Mouse (Mus musculus): Measurements from ENCODE around the gene Acin1. TPM values are rescaled to one million over a fixed set of nuclear protein-coding genes. Genes with fewer than 3 reads are reported as not detected.

The Acin1 gene
- polyA plus RNA-seq, 1 experiment from 2014 or later: 128 TPM

DNA sequence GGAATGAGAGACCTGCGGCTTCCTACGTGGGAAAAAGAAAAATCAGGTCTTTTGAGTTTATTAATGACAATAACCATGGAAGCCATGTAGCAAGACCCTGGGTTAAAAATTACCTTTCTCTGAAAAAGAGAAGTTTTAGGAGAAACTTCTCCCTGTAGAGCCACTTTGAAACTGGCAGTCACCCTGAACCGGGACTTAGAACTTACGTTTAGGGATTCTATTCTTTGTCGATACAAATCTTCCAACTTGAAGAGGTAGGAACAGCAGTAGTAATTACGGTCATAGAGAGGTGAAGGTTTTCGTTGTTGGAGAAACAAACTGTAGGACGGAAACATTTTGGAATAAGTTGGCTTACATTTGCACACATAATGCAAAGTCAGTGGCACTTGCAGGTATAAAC is 520 bp upstream of the Acin1 start:
- Histone ChIP-seq H3K9me3 (replicated peaks) (no peaks in the 10 kb centered on the region), H3K27me3 (ENCODE audit: low read depth, poor library complexity, severe bottlenecking) (no peaks in the 10 kb centered on the region), H3K27ac (replicated peaks) (peak overlapping the region; percentile 97), H3K4me3 (peak overlapping the region; percentile 90), H3K36me3 (peaks cover 52% of the 10 kb centered on the region), H3K4me1 (peaks cover 27% of the 10 kb centered on the region)
- DNase-seq (ENCODE audit: low spot score): no peak
- 11% methylated on average over 8 of the region's 8 CpGs for WGBS

DNA sequence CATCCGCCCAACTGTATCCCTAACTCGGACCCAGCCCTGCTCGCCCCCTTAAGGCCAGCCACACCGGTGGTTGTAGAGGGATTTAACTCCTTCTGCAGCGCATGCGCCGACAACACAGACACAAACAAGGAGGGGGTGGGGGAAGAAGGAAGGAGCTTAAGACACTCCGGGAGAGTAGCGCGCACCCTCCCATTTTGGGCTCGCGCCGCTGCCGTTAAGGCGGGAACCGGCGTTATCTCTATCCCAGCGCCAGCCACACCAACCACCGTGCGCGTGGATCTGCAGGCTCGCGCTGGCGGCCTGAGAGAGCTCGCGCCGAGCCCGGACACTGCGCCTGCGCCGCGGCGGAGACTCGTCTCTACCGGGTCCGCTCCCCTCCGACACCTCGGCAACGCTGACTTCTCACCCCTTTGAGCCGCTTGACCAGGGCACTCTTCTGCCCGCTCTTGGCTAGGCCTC is 639 bp downstream of the Acin1 start, which contains the start of gene 1700123O20Rik:
1700123O20Rik (plus strand) TSS at position 154 of the 459 bp plus-strand sequence.
- peak; percentile 86 for DNase-seq (ENCODE audit: low spot score)
- WGBS: 0% methylated on average over 41 of the region's 41 CpGs
- Histone ChIP-seq H3K4me1 (peaks cover 27% of the 10 kb centered on the region), H3K27ac (replicated peaks) (peak within 1 kb of the TSS; percentile 97), H3K27me3 (ENCODE audit: low read depth, poor library complexity, severe bottlenecking) (no peaks in the 10 kb centered on the region), H3K36me3 (peaks cover 59% of the 10 kb centered on the region), H3K4me3 (peak within 1 kb of the TSS; percentile 90), H3K9me3 (replicated peaks) (no peaks in the 10 kb centered on the region)

DNA sequence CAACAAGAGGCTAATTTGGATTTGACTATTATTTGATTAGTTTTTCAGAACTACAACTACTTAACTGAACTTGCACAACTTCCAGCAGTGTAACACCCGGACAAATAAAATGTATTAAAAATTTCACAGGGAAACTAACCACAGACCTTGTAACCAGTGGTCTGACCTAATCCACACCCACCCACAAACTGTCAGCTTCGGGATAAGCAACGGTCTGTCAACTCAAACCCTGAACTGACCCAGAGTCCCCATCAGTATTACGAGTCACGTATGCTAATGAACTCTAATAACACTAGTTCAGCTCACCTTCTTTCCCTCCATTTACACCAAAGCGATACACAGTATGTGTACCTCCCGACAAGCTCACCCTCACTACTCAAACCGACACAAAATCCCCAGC is 1.3 kb downstream of the Acin1 start:
- WGBS: 17% methylated on average over 8 of the region's 8 CpGs
- no peak for DNase-seq (ENCODE audit: low spot score)
- peak overlapping the region; percentile 90 for H3K4me3 ChIP-seq
- H3K4me1 ChIP-seq: peaks cover 27% of the 10 kb centered on the region
- peak overlapping the region; percentile 97 for H3K27ac ChIP-seq (replicated peaks)
- H3K36me3 ChIP-seq: peaks cover 58% of the 10 kb centered on the region
- H3K27me3 ChIP-seq (ENCODE audit: low read depth, poor library complexity, severe bottlenecking): no peaks in the 10 kb centered on the region
- no peaks in the 10 kb centered on the region for H3K9me3 ChIP-seq (replicated peaks)

DNA sequence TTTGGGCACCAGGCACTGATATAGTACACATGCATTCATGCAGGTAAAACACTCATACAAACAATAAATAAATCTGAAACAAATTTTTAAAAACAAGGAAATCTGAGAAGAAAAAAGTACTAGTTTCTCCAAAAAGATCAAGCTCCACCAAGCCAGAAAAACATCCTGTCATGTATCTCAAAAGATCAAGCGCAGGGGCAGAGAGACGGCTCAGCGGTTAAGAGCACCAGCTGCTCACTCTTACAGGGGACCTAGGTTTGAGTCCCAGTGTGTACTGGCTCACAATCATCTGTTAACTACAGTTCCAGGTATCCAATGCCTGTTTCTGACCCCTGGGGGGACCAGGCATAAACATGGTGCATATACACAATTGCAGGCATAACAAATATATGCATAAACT is 4.3 kb downstream of the Acin1 start:
- H3K27ac ChIP-seq (replicated peaks): no peak overlapping the region
- no peaks in the 10 kb centered on the region for H3K27me3 ChIP-seq (ENCODE audit: low read depth, poor library complexity, severe bottlenecking)
- peaks cover 13% of the 10 kb centered on the region for H3K4me1 ChIP-seq
- peaks cover 66% of the 10 kb centered on the region for H3K36me3 ChIP-seq
- WGBS: 100% methylated on average over 3 of the region's 3 CpGs
- DNase-seq (ENCODE audit: low spot score): no peak
- H3K9me3 ChIP-seq (replicated peaks): no peaks in the 10 kb centered on the region
- no peak overlapping the region for H3K4me3 ChIP-seq

DNA sequence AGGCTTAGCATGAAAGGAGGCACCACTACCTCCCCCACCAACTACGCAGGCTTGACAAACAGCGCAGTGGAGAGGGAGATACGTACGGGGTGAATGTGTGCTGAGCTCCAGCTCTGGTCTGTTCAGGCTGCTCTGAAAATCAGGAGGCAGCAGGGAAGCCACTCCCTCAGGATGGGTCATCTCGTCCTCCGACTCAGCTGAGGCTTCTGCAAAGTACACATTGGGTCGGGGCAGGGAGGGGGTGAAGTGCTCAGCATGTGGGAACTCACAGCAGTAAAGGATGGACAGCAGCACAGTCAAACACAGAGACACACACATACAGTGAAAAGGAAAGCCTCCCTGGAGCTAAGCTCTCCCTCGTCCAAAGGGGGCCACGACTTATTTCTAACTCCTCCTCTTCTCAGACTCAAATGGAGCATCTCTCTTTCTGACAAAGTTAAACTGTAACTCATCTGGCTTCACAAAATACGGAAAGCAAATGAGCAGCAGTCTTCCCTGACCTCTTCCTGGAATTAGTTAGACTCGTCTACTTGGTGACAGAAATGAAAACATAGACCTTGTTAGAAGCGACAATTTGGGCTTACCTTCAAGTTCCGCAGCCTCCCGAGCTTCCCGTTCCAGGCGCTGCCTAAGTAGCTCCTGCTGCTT is 8.0 kb downstream of the Acin1 start:
- no peak for DNase-seq (ENCODE audit: low spot score)
- no peak overlapping the region for H3K4me3 ChIP-seq
- H3K36me3 ChIP-seq: peaks cover 95% of the 10 kb centered on the region
- no peaks in the 10 kb centered on the region for H3K9me3 ChIP-seq (replicated peaks)
- H3K27me3 ChIP-seq (ENCODE audit: low read depth, poor library complexity, severe bottlenecking): no peaks in the 10 kb centered on the region
- WGBS: 89% methylated on average over 16 of the region's 16 CpGs
- no peak overlapping the region for H3K27ac ChIP-seq (replicated peaks)
- H3K4me1 ChIP-seq: no peaks in the 10 kb centered on the region

DNA sequence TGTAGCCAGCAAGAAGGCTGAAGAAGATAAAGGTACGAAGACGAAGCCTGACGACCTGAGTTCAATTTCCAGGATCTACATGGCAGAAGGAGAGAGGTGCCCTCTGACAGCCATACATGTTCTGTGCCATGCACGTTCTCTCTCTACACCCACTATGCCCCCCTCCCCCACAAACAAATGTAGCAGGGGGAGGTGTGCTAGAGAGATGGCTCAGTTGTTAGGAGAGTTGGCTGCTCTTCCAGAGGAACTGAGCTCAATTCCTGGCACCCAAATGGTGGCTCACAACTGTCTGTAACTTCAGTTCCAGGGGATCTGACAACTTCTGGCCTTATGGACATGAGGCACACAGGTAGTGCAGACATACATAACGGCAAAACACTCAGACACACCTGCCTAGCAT is 10.4 kb downstream of the Acin1 start:
- no peaks in the 10 kb centered on the region for H3K4me1 ChIP-seq
- 91% methylated on average over 5 of the region's 5 CpGs for WGBS
- no peaks in the 10 kb centered on the region for H3K27me3 ChIP-seq (ENCODE audit: low read depth, poor library complexity, severe bottlenecking)
- peaks cover 94% of the 10 kb centered on the region for H3K36me3 ChIP-seq
- H3K27ac ChIP-seq (replicated peaks): no peak overlapping the region
- H3K4me3 ChIP-seq: no peak overlapping the region
- DNase-seq (ENCODE audit: low spot score): no peak
- H3K9me3 ChIP-seq (replicated peaks): no peaks in the 10 kb centered on the region

DNA sequence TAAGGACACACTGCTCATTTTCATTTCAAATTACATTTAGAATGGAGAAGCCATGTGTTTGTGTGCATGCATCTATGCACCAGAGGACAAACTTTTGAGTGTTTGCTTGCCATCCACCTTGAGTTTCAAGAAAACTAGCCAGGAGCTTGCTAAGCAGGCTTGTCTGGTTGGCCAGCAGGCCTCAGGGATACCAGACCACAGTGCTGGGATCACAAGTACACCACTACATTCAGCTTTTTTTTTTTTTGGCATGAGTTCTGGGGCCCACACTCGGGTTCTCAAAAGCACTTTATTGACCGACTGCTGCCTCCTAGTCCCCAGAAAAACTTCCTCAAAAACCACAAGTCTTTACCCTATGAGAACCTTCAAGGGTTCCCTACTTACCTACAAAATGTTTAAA is 12.4 kb downstream of the Acin1 start:
- no peak for DNase-seq (ENCODE audit: low spot score)
- Histone ChIP-seq H3K36me3 (peaks cover 91% of the 10 kb centered on the region), H3K4me1 (no peaks in the 10 kb centered on the region), H3K27me3 (ENCODE audit: low read depth, poor library complexity, severe bottlenecking) (no peaks in the 10 kb centered on the region), H3K9me3 (replicated peaks) (no peaks in the 10 kb centered on the region), H3K27ac (replicated peaks) (no peak overlapping the region), H3K4me3 (no peak overlapping the region)
- WGBS: 95% methylated on average over 2 of the region's 2 CpGs

DNA sequence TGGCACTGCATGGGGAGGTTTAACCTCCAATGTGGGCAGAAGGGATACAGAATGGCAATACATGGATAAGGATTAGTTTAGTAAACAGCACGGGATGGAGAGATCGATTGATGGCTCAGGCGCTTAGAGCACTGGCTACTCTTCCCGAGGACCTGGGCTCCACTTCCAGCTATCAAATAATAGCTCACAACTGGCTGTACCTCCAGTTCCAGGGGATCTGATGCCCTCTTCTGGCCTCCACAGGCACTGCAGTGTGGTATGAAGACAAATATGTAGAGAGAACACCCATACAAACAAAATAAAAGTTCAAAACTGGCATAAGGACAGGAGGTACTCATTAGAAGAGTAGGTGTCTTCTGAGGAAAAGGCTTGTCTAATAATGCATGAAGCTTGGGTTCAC is 17.4 kb downstream of the Acin1 start:
- no peaks in the 10 kb centered on the region for H3K27me3 ChIP-seq (ENCODE audit: low read depth, poor library complexity, severe bottlenecking)
- H3K4me3 ChIP-seq: no peak overlapping the region
- no peak for DNase-seq (ENCODE audit: low spot score)
- H3K27ac ChIP-seq (replicated peaks): no peak overlapping the region
- H3K36me3 ChIP-seq: peaks cover 90% of the 10 kb centered on the region
- no peaks in the 10 kb centered on the region for H3K9me3 ChIP-seq (replicated peaks)
- no peaks in the 10 kb centered on the region for H3K4me1 ChIP-seq
- 89% methylated on average over 4 of the region's 4 CpGs for WGBS

DNA sequence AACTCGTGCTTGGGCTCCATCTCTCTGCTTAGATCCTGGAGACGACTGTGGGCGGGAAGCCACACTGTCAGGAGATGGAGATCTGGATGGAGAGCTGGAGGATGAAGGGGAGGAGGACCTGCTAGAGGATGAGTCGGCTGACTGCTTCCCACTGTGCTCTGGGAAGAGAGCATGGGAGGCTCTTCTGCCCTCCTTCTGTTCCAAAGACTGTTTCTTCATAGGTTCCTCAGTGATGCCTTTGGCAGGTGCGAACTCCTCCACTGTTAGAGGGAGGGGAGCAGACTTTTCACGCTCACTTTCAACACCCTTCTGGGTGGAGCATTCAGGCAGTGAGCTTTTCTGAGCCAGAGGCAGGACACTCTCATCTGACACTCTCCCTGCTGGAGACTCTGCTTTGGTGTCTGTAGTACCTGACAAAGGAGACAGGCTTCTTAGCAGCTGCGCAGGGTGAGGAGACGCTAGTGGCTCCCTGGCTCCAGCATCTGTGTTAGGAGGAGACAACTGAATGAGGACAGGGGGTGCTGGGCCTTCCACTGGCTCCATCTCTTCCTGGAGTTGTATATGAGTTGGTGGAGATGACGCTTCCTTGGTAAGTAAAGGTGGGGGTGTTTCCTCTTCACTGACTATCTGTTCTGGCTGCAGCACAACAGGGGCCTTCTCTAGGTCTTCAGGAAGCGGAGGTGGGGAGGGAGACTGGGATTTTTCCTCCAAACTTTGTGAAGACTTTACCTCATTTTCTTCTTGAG is 22.1 kb downstream of the Acin1 start:
- Histone ChIP-seq H3K9me3 (replicated peaks) (no peaks in the 10 kb centered on the region), H3K27me3 (ENCODE audit: low read depth, poor library complexity, severe bottlenecking) (no peaks in the 10 kb centered on the region), H3K4me1 (no peaks in the 10 kb centered on the region), H3K27ac (replicated peaks) (no peak overlapping the region), H3K4me3 (no peak overlapping the region), H3K36me3 (peaks cover 97% of the 10 kb centered on the region)
- 93% methylated on average over 10 of the region's 10 CpGs for WGBS
- DNase-seq (ENCODE audit: low spot score): no peak

DNA sequence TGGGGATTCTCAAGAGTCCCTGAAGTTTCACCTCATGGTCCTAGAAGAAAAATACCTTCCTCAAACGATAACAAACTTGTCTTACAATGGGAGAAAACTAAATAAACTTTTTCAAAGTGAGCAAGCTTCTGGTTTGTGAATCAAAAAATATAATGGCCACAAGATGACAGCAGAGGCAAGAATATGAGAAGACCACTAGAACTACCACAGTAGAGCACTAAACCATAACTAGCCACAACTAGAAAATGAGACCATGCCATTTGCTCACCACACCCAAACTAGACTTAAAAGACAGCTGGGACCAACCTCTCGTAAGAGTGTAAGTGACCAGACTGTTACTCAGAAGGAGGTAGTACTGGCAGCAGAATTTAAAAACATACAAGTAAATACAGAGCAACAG is 26.7 kb downstream of the Acin1 start:
- Histone ChIP-seq H3K27ac (replicated peaks) (no peak overlapping the region), H3K27me3 (ENCODE audit: low read depth, poor library complexity, severe bottlenecking) (no peaks in the 10 kb centered on the region), H3K4me1 (no peaks in the 10 kb centered on the region), H3K36me3 (peaks cover 100% of the 10 kb centered on the region), H3K4me3 (no peak overlapping the region), H3K9me3 (replicated peaks) (no peaks in the 10 kb centered on the region)
- DNase-seq (ENCODE audit: low spot score): no peak
- 95% methylated on average over 2 of the region's 2 CpGs for WGBS

DNA sequence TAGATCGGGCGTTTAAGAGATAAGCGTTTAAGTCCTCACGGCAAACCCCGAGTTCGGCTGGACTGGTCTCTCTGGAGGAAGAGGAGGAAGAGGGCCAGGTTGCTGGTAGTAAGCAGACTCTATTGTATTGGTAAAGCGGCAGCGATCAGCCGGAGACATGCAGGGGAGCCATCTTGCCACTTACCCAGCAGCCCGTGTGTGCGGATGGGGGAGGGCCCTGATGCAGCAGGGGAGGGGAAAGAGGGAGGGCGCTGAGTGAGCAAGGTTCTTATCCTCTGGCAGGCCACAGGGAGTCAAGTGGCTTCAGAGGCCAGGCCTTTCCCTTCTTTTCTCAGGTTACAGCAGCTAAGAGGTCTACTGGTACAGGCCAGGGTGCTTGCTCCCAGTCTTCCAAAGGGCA is 33.2 kb downstream of the Acin1 start:
- Histone ChIP-seq H3K27ac (replicated peaks) (peak overlapping the region; percentile 92), H3K9me3 (replicated peaks) (no peaks in the 10 kb centered on the region), H3K4me1 (peaks cover 52% of the 10 kb centered on the region), H3K4me3 (peak overlapping the region; percentile 69), H3K36me3 (peaks cover 84% of the 10 kb centered on the region), H3K27me3 (ENCODE audit: low read depth, poor library complexity, severe bottlenecking) (no peaks in the 10 kb centered on the region)
- DNase-seq (ENCODE audit: low spot score): peak; percentile 90
- 0% methylated on average over 12 of the region's 12 CpGs for WGBS

DNA sequence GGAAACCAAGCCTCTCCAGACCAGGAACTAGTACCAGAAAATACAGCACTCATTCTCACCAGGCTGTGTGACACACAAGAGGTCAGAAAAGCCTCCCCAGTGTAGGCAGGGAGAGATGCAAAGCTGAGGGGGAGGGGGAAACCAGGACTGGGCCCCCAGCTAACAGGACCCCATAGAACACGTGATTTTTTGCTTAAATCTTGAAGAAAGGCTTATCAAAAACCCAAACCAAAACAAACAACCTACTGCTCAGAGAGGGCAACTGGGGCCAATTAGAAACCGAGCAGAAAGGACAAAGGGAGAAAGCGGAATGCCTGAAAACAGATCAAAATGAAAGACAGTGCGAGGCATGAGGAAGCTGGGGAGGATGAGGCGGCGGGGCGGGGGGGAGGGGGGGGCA is 33.9 kb downstream of the Acin1 start:
- Histone ChIP-seq H3K4me3 (peak overlapping the region; percentile 69), H3K27ac (replicated peaks) (peak overlapping the region; percentile 92), H3K4me1 (peaks cover 54% of the 10 kb centered on the region), H3K9me3 (replicated peaks) (no peaks in the 10 kb centered on the region), H3K36me3 (peaks cover 84% of the 10 kb centered on the region), H3K27me3 (ENCODE audit: low read depth, poor library complexity, severe bottlenecking) (no peaks in the 10 kb centered on the region)
- no peak for DNase-seq (ENCODE audit: low spot score)
- under 1% methylated on average over 7 of the region's 7 CpGs for WGBS

DNA sequence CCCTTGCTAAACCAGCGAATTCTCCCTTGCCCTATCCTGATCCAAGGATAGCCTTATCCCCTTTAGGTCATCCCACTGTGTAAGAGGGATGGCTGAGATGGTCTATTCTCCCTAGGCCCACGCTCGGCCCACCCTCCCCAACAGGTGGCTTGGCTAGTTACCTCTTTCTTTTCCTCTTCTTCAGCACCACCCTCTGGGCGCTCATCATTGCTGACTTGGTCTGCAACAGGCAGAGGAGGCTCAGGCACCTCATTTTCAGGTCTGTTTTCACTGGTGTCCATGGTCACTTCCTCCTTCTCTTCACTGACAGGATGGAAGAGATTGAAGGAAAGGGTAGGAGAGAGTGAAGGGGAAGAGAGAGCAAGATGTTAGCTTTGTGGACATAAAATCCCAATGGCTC is 35.2 kb downstream of the Acin1 start:
- Histone ChIP-seq H3K9me3 (replicated peaks) (no peaks in the 10 kb centered on the region), H3K4me1 (peaks cover 54% of the 10 kb centered on the region), H3K36me3 (peaks cover 84% of the 10 kb centered on the region), H3K27me3 (ENCODE audit: low read depth, poor library complexity, severe bottlenecking) (no peaks in the 10 kb centered on the region), H3K4me3 (peak overlapping the region; percentile 69), H3K27ac (replicated peaks) (0 out of 2 replicates have a peak overlapping the region, but pooled peaks have one; percentile 33)
- WGBS: 75% methylated on average over 4 of the region's 4 CpGs
- DNase-seq (ENCODE audit: low spot score): no peak
